Mouse (Mus musculus): ENCODE measurements around the gene Exoc4. TPM values are rescaled to one million over a fixed set of nuclear protein-coding genes. Genes with fewer than 3 reads are reported as not detected.
A peak's percentile ranks its signal among the peaks of the same experiment; 100 is the strongest.

Gene Exoc4
- polyA plus RNA-seq, 1 experiment from 2014 or later = 59.0 TPM

GRCm38 (mm10) chr6:33972801-33973200 lies 723.9 kb downstream of the Exoc4 start:
- WGBS = 94% methylated on average over 5 of the region's 5 CpGs
- no peak overlapping the region for H3K9ac ChIP-seq (replicated peaks)

DNA sequence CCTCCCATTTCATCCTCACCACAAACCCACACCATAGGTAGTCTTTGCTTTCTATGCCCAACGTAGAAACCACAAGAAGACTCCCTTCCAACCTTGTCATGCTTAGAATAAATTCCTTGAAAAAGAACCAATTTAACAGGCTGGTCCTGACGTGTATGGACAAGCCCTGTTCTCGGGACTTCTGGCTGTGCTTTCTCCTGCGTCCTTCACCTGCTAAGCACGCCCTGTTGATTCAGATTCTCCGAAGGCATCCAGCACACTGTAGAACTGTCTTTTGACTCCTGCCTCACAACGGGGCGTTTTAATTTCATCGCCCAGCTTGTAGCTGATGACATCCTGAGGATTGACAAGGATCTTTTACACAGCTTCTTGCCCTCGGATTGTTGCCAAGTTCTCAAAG lies 727.7 kb downstream of the Exoc4 start:
- Histone ChIP-seq H3K4me1 (peaks cover 13% of the 10 kb centered on the region), H3K4me3 (no peak overlapping the region), H3K4me2 (replicated peaks) (no peak overlapping the region), H3K9ac (replicated peaks) (no peak overlapping the region), H3K27me3 (no peaks in the 10 kb centered on the region), H3K27ac (replicated peaks) (no peak overlapping the region), H3K9me3 (no peaks in the 10 kb centered on the region), H3K36me3 (no peaks in the 10 kb centered on the region)
- ATAC-seq (replicated peaks) = no peak
- 55% methylated on average over 10 of the region's 10 CpGs for WGBS

More at GRCm38 (mm10) chr6:33972801-33973200, 723.9 kb downstream of the Exoc4 start:
- Histone ChIP-seq H3K4me2 (replicated peaks) (no peak overlapping the region), H3K27me3 (no peaks in the 10 kb centered on the region), H3K4me1 (peaks cover 8% of the 10 kb centered on the region), H3K27ac (replicated peaks) (no peak overlapping the region), H3K4me3 (no peak overlapping the region), H3K9me3 (no peaks in the 10 kb centered on the region), H3K36me3 (no peaks in the 10 kb centered on the region)
- ATAC-seq (replicated peaks) = no peak

DNA sequence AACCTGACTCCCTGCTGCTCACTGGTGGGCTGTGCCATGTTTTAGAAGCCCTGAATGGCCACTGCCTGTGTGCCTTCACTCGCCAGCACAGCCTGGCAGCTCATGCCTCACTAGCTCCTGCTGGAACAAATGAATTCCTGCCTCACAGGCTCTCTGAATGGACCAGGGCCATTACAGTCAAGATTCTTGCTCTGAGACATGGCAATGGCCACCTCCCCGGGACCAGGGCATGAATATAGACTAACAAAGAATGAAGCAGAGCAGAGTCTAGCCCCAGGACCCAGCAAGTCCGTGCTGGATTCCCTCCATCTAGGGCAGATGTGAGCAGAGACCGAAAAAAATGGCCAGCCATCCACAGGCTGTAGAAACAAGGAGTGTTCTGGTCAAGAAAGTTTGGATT lies 728.6 kb downstream of the Exoc4 start:
- Histone ChIP-seq H3K27me3 (no peaks in the 10 kb centered on the region), H3K9me3 (no peaks in the 10 kb centered on the region), H3K4me2 (replicated peaks) (no peak overlapping the region), H3K36me3 (no peaks in the 10 kb centered on the region), H3K9ac (replicated peaks) (no peak overlapping the region), H3K4me3 (no peak overlapping the region), H3K4me1 (peaks cover 13% of the 10 kb centered on the region), H3K27ac (replicated peaks) (no peak overlapping the region)
- WGBS = 15% methylated on average over 4 of the region's 4 CpGs
- peak; percentile 49 for ATAC-seq (replicated peaks)

- Histone ChIP-seq H3K27me3 (no peaks in the 10 kb centered on the region), H3K9me3 (no peaks in the 10 kb centered on the region), H3K4me3 (no peak overlapping the region), H3K4me2 (replicated peaks) (no peak overlapping the region), H3K36me3 (no peaks in the 10 kb centered on the region), H3K4me1 (peaks cover 13% of the 10 kb centered on the region), H3K27ac (replicated peaks) (no peak overlapping the region), H3K9ac (replicated peaks) (no peak overlapping the region)
- WGBS = 14% methylated on average over 9 of the region's 9 CpGs
- ATAC-seq (replicated peaks) = no peak
These were observed 729.0 kb downstream of the Exoc4 start for GRCm38 (mm10) chr6:33977880-33978279.

- H3K4me2 ChIP-seq (replicated peaks) = no peak overlapping the region
- no peaks in the 10 kb centered on the region for H3K27me3 ChIP-seq
- no peaks in the 10 kb centered on the region for H3K36me3 ChIP-seq
- 79% methylated on average over 9 of the region's 9 CpGs for WGBS
- H3K4me1 ChIP-seq = peaks cover 6% of the 10 kb centered on the region
- no peak overlapping the region for H3K27ac ChIP-seq (replicated peaks)
- no peak overlapping the region for H3K9ac ChIP-seq (replicated peaks)
- H3K4me3 ChIP-seq = no peak overlapping the region
- no peak for ATAC-seq (replicated peaks)
- H3K9me3 ChIP-seq = no peaks in the 10 kb centered on the region
These were observed 733.8 kb downstream of the Exoc4 start for GRCm38 (mm10) chr6:33982709-33983108.

DNA sequence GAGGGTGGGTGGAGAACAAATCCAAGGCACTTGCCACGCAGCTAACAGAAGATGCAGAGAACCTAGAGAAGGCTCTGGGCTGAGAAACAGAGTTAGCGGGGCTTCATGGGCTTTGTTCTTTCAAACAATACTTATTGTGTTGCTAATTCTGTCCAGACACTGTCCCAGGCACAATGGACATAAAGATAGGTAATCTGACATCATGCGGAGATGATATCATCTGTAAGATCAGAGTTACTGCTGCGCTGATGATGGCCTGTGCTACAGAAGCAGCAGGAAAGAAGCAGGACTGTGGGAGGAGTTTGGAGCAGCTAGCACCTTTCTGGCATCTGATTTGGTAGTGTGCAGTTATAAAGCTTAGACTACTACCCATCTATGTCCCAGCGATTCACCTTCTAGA lies 738.2 kb downstream of the Exoc4 start:
- H3K4me3 ChIP-seq = no peak overlapping the region
- 64% methylated on average over 5 of the region's 5 CpGs for whole genome bisulfite sequencing
- H3K4me2 ChIP-seq (replicated peaks) = no peak overlapping the region
- no peaks in the 10 kb centered on the region for H3K36me3 ChIP-seq
- no peak overlapping the region for H3K9ac ChIP-seq (replicated peaks)
- no peaks in the 10 kb centered on the region for H3K27me3 ChIP-seq
- ATAC-seq (replicated peaks) = no peak
- H3K9me3 ChIP-seq = no peaks in the 10 kb centered on the region
- no peak overlapping the region for H3K27ac ChIP-seq (replicated peaks)
- H3K4me1 ChIP-seq = peaks cover 1% of the 10 kb centered on the region

GRCm38 (mm10) chr6:33992213-33993034 lies 743.5 kb downstream of the Exoc4 start:
- ATAC-seq (replicated peaks) = peak; percentile 82
- Histone ChIP-seq H3K4me2 (replicated peaks) (peak overlapping the region; percentile 40), H3K4me3 (peak overlapping the region; percentile 18; the same call in 1 of the 2 replicates), H3K27ac (replicated peaks) (peak overlapping the region; percentile 61), H3K9me3 (no peaks in the 10 kb centered on the region), H3K36me3 (no peaks in the 10 kb centered on the region), H3K4me1 (peaks cover 4% of the 10 kb centered on the region), H3K9ac (replicated peaks) (0 out of 2 replicates have a peak overlapping the region, but pooled peaks have one; percentile 14), H3K27me3 (no peaks in the 10 kb centered on the region)
- WGBS = 26% methylated on average over 24 of the region's 24 CpGs

DNA sequence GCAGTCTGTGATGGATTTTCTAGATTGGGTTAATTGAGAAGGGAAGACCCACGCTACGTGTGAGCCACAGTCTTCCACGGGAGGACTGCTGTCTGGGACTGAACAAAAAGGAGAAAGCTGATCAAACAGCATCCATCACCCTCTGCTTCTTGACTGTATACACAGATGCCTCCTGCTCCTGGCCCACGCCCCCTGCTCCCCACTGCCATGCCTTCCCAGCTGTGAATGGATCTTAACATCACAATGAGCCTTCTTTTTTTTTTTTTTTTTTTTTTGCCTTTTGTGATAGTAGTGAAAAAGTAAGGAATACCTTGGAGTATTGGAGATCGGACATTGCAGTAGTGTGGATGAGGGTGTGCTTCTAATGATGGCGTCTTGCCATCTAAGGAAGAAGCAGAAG lies 745.0 kb downstream of the Exoc4 start:
- ATAC-seq (replicated peaks) = no peak
- H3K27ac ChIP-seq (replicated peaks) = no peak overlapping the region

DNA sequence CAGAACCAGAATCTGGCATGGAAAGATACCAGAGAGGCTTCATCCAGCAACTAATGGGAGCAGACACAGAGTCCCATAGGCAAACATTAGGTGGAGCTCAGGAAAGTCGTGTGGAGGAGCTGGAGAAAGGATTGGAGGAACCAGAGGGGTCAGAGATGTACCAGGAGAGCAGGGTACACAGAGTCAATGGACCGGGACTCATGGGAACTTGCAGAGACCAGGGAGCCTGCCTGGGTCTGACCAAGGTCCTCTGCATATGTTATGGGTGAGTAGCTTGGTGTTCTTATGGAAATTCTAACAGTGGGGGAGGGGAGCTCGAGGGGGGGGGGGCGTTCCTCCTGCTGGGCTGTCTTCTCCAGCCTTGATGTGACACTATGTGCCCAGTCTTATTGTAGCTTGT lies 749.7 kb downstream of the Exoc4 start:
- Histone ChIP-seq H3K9me3 (no peaks in the 10 kb centered on the region), H3K36me3 (no peaks in the 10 kb centered on the region), H3K4me2 (replicated peaks) (no peak overlapping the region), H3K4me1 (no peaks in the 10 kb centered on the region), H3K4me3 (no peak overlapping the region), H3K27ac (replicated peaks) (no peak overlapping the region), H3K9ac (replicated peaks) (no peak overlapping the region), H3K27me3 (no peaks in the 10 kb centered on the region)
- ATAC-seq (replicated peaks) = no peak
- WGBS = 41% methylated on average over 4 of the region's 4 CpGs

More for the DNA sequence above, 745.0 kb downstream of the Exoc4 start:
- no peaks in the 10 kb centered on the region for H3K36me3 ChIP-seq
- H3K27me3 ChIP-seq = no peaks in the 10 kb centered on the region
- H3K4me1 ChIP-seq = peaks cover 4% of the 10 kb centered on the region
- 76% methylated on average over 6 of the region's 6 CpGs for WGBS
- H3K4me3 ChIP-seq = no peak overlapping the region
- H3K4me2 ChIP-seq (replicated peaks) = no peak overlapping the region
- no peaks in the 10 kb centered on the region for H3K9me3 ChIP-seq
- H3K9ac ChIP-seq (replicated peaks) = no peak overlapping the region

- Histone ChIP-seq H3K27me3 (no peaks in the 10 kb centered on the region), H3K4me2 (replicated peaks) (no peak overlapping the region), H3K27ac (replicated peaks) (no peak overlapping the region), H3K4me1 (no peaks in the 10 kb centered on the region), H3K4me3 (no peak overlapping the region), H3K36me3 (no peaks in the 10 kb centered on the region), H3K9ac (replicated peaks) (no peak overlapping the region), H3K9me3 (no peaks in the 10 kb centered on the region)
- no peak for ATAC-seq (replicated peaks)
- WGBS = 8% methylated on average over 7 of the region's 7 CpGs
These were observed 750.6 kb downstream of the Exoc4 start for GRCm38 (mm10) chr6:33999530-33999929.

DNA sequence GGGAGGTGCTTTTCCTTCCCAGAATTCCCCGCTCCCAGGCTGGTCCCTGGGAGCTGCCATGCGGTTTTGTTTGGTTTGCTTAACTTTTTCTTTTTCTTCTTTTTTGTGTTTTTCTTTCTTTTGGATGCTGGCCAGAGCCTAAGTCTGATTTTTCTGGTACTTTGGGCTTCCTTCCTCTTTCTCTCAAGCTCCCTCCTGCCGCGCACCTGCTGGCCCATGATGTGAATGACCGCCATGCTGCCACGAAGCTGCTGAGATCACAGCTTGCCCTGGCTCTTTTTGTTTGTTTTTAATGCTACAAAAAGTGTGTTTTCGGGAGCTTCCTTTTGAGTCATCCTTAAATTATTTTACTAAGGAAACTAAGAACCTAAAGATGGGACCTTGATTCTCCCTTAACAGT lies 751.8 kb downstream of the Exoc4 start:
- H3K4me2 ChIP-seq (replicated peaks) = no peak overlapping the region
- 76% methylated on average over 7 of the region's 7 CpGs for WGBS
- H3K27ac ChIP-seq (replicated peaks) = no peak overlapping the region
- no peaks in the 10 kb centered on the region for H3K27me3 ChIP-seq
- no peak overlapping the region for H3K4me3 ChIP-seq
- no peaks in the 10 kb centered on the region for H3K9me3 ChIP-seq
- ATAC-seq (replicated peaks) = no peak
- no peaks in the 10 kb centered on the region for H3K4me1 ChIP-seq
- no peaks in the 10 kb centered on the region for H3K36me3 ChIP-seq
- no peak overlapping the region for H3K9ac ChIP-seq (replicated peaks)

DNA sequence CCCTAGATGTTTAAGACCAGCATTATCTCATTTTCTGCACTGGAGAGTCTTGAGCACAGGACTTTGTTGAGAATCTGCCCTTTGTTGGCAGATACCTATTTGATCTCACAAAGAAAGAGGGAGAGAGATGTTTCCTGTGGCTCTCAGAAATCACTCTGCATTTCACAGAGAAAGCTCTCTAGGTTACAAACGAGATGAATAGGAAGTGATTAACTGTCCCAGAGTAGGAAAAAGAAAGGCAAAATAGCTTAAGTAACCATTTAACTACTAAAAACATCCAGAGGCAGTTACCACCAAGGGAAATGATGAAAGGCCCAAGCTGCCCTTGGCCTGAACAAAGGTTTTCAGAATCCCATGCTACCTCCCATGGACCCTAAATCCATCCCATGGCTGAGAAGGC lies 754.1 kb downstream of the Exoc4 start:
- no peak for ATAC-seq (replicated peaks)
- Histone ChIP-seq H3K36me3 (no peaks in the 10 kb centered on the region), H3K27me3 (no peaks in the 10 kb centered on the region), H3K9me3 (no peaks in the 10 kb centered on the region), H3K27ac (replicated peaks) (no peak overlapping the region), H3K4me2 (replicated peaks) (no peak overlapping the region), H3K9ac (replicated peaks) (no peak overlapping the region), H3K4me1 (no peaks in the 10 kb centered on the region), H3K4me3 (no peak overlapping the region)
- WGBS = 23% methylated on average over 1 of the region's 1 CpGs

- Histone ChIP-seq H3K36me3 (no peaks in the 10 kb centered on the region), H3K4me1 (peaks cover 6% of the 10 kb centered on the region), H3K27me3 (no peaks in the 10 kb centered on the region), H3K4me2 (replicated peaks) (no peak overlapping the region), H3K4me3 (no peak overlapping the region), H3K9me3 (no peaks in the 10 kb centered on the region), H3K9ac (replicated peaks) (no peak overlapping the region; the same call in 1 of the 2 replicates), H3K27ac (replicated peaks) (peak overlapping the region; percentile 74)
- peak; percentile 48; the same call in 1 of the 2 replicates for ATAC-seq (replicated peaks)
- WGBS = 51% methylated on average over 6 of the region's 6 CpGs
These were observed 764.6 kb downstream of the Exoc4 start for GRCm38 (mm10) chr6:34013469-34013868.

All from forebrain, embryonic 15.5 days (tissue).